In the genomic region with DNA sequence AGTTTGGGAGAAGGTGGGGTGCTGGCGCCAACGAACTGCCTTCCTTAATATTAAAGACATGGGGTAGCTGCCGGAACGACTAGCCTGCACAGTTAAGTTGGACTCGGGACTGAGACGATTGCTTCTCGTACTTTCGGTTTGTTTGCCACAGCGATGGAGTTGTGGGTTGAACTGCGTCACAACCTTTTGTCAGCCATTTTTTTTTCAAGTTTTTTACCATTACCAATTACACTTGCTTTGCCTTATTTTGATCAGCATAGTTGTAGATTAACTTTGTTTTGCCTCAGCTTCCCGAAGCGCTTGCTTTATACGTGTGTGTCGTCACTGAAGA, we compare ENCODE assay signal across 1 mouse cellular context.
TF ChIP-seq lines count a peak whose summit lies in the region.

No protein-coding gene starts in this region.

TF ChIP-seq in CH12.LX, 34 proteins besides CTCF, POLR2A, EP300 and RAD21 (continued from another document):
- no peak for TF ChIP-seq ZC3H11A (IDR thresholded peaks at IDR 0.05; ENCODE audit: low read depth, low read length)
- no peak; the same call in 1 of the 2 replicates for TF ChIP-seq NELFE (IDR thresholded peaks at IDR 0.05; ENCODE audit: low read depth, low read length)
- no peak for TF ChIP-seq ZMIZ1 (IDR thresholded peaks at IDR 0.05; ENCODE audit: low read depth, low read length)
- TF ChIP-seq PAX5 (IDR thresholded peaks at IDR 0.05; ENCODE audit: low read length) = no peak
- TF ChIP-seq KAT2A (IDR thresholded peaks at IDR 0.05; ENCODE audit: insufficient replicate concordance, low read length) = 0 out of 2 replicates have a peak, but pooled peaks have one; percentile 4
- TF ChIP-seq ZNF384 (IDR thresholded peaks at IDR 0.05; ENCODE audit: low read depth, low read length) = peak; percentile 49; the same call in 1 of the 2 replicates
- peak; percentile 36; the same call in 1 of the 2 replicates for TF ChIP-seq BHLHE40 (IDR thresholded peaks at IDR 0.05; ENCODE audit: low read depth, low read length)
- 0 out of 2 replicates have a peak, but pooled peaks have one; percentile 56 for TF ChIP-seq TBP (conservative IDR thresholded peaks at IDR 0.05; ENCODE audit: low read depth, low read length)
- peak; percentile 31; the same call in 1 of the 2 replicates for TF ChIP-seq POLR2AphosphoS2 (IDR thresholded peaks at IDR 0.05; ENCODE audit: low read depth, low read length)
- TF ChIP-seq SMC3 (IDR thresholded peaks at IDR 0.05; ENCODE audit: low read depth, low read length) = no peak; the same call in 1 of the 2 replicates
- TF ChIP-seq ETS1 (conservative IDR thresholded peaks at IDR 0.05; ENCODE audit: low read depth, low read length) = peak; percentile 9; the same call in 1 of the 2 replicates
- no peak; the same call in 1 of the 2 replicates for TF ChIP-seq MXI1 (IDR thresholded peaks at IDR 0.05; ENCODE audit: low read depth, low read length)
- TF ChIP-seq IRF4 (IDR thresholded peaks at IDR 0.05; ENCODE audit: low read depth, low read length) = no peak
- TF ChIP-seq TCF12 (IDR thresholded peaks at IDR 0.05; ENCODE audit: low read depth, low read length) = peak; percentile 25
- 0 out of 2 replicates have a peak, but pooled peaks have one; percentile 11 for TF ChIP-seq MAFK (IDR thresholded peaks at IDR 0.05; ENCODE audit: insufficient replicate concordance, low read length)
- TF ChIP-seq E2F4 (IDR thresholded peaks at IDR 0.05; ENCODE audit: insufficient replicate concordance, low read depth, low read length) = 0 out of 2 replicates have a peak, but pooled peaks have one; percentile 85
TF ChIP-seq in CH12.LX: peak in this region for 13.
